Comparison of ENCODE assay signal across 9 mouse cellular contexts in genomic region chr2:180893537-180894028, GRCm38 (mm10). TPM values are rescaled to one million over a fixed set of nuclear protein-coding genes. Genes with fewer than 3 reads are reported as not detected.
DNase-seq lines count a peak whose midpoint lies in the region; ATAC-seq and TF ChIP-seq lines count a peak whose summit lies in the region.
"Had no signal": no experiment of that assay in that cellular context is flagged by ENCODE, and none has a peak within 500 bp of the region (broad histone marks: within the 10 kb centered on the region; RNA-seq: fewer than 3 reads in every experiment).

No protein-coding gene starts in this region.

- peak overlapping the region; percentile 68 for H3K4me2 ChIP-seq in hindbrain, embryonic 12.5 days (replicated peaks)
- H3K4me2 ChIP-seq in limb, embryonic 15.5 days = peak overlapping the region; percentile 85

- H3K27ac ChIP-seq in hindbrain, embryonic 12.5 days = peak overlapping the region; percentile 94
- H3K27ac ChIP-seq in limb, embryonic 15.5 days = no peak overlapping the region
- no peak overlapping the region for H3K27ac ChIP-seq in small intestine, adult 2 months (ENCODE audit: insufficient read depth, low read depth, low read length)

- no peaks in the 10 kb centered on the region for H3K36me3 ChIP-seq in megakaryocyte, embryonic 14.5 days (replicated peaks; ENCODE audit: low read length)
- peaks cover 5% of the 10 kb centered on the region; the same call in 1 of the 2 replicates for H3K36me3 ChIP-seq in hindbrain, embryonic 12.5 days
- no peaks in the 10 kb centered on the region for H3K36me3 ChIP-seq in limb, embryonic 15.5 days
- H3K36me3 ChIP-seq in small intestine, adult 2 months (ENCODE audit: control insufficient read depth, insufficient read depth, low read length) = no peaks in the 10 kb centered on the region

- ATAC-seq in megakaryocyte, adult 5-6 weeks (ENCODE audit: poor library complexity, severe bottlenecking) = no peak
- ATAC-seq in hindbrain, embryonic 12.5 days (ENCODE audit: low FRiP score) = peak; percentile 9
- ATAC-seq in limb, embryonic 15.5 days (ENCODE audit: insufficient number of reproducible peaks, low FRiP score, low TSS enrichment, low read depth) = no peak
- ATAC-seq in erythroid progenitor cell, adult 5-6 weeks (replicated peaks; ENCODE audit: low FRiP score, poor library complexity, severe bottlenecking) = no peak

- no peak for TF ChIP-seq CTCF in small intestine, adult 2 months (IDR thresholded peaks at IDR 0.05; ENCODE audit: extremely low read depth, insufficient read length, insufficient replicate concordance, low read depth, low read length)

- 0% methylated on average over 41 of the region's 50 CpGs for WGBS in hindbrain, embryonic 12.5 days
- under 1% methylated on average over 42 of the region's 50 CpGs for WGBS in limb, embryonic 15.5 days
- 1% methylated on average over 50 of the region's 50 CpGs for WGBS in small intestine, adult 2 months

- peak overlapping the region; percentile 100 for H3K9ac ChIP-seq in hindbrain, embryonic 12.5 days
- H3K9ac ChIP-seq in limb, embryonic 15.5 days = no peak overlapping the region

- peak overlapping the region; percentile 86 for H3K4me3 ChIP-seq in megakaryocyte, embryonic 14.5 days (replicated peaks)
- H3K4me3 ChIP-seq in hindbrain, embryonic 12.5 days = peak overlapping the region; percentile 81
- peak overlapping the region; percentile 42 for H3K4me3 ChIP-seq in limb, embryonic 15.5 days
- peak overlapping the region; percentile 47 for H3K4me3 ChIP-seq in small intestine, adult 2 months (ENCODE audit: low read depth, low read length)

- peak; percentile 22 for DNase-seq in adrenal gland, adult 2 months
- DNase-seq in adrenal gland, adult 18-20 months (ENCODE audit: low spot score in 2 of 2) = no peak

- no peaks in the 10 kb centered on the region for H3K9me3 ChIP-seq in megakaryocyte, embryonic 14.5 days
- H3K9me3 ChIP-seq in hindbrain, embryonic 12.5 days (replicated peaks) = no peaks in the 10 kb centered on the region
- no peaks in the 10 kb centered on the region for H3K9me3 ChIP-seq in limb, embryonic 15.5 days

- H3K4me1 ChIP-seq in megakaryocyte, embryonic 14.5 days = peaks cover 24% of the 10 kb centered on the region
- peaks cover 68% of the 10 kb centered on the region for H3K4me1 ChIP-seq in hindbrain, embryonic 12.5 days
- H3K4me1 ChIP-seq in limb, embryonic 15.5 days = peaks cover 26% of the 10 kb centered on the region
- H3K4me1 ChIP-seq in small intestine, adult 2 months (ENCODE audit: control insufficient read depth, insufficient read depth, insufficient read length, low read length) = peaks cover 3% of the 10 kb centered on the region

- TF ChIP-seq POLR2A in small intestine, adult 2 months (IDR thresholded peaks at IDR 0.05; ENCODE audit: low read depth, low read length) = no peak

- H3K27me3 ChIP-seq in megakaryocyte, embryonic 14.5 days (replicated peaks) = peaks cover 99% of the 10 kb centered on the region
- peaks cover 45% of the 10 kb centered on the region for H3K27me3 ChIP-seq in hindbrain, embryonic 12.5 days
- H3K27me3 ChIP-seq in limb, embryonic 15.5 days = peaks cover 90% of the 10 kb centered on the region
- peaks cover 52% of the 10 kb centered on the region for H3K27me3 ChIP-seq in small intestine, adult 2 months (ENCODE audit: control insufficient read depth, insufficient read depth, low read length)

RNA-seq across cellular contexts. Expression of gene Ythdf1, which starts 27.2 kb away (rescaled TPM):
- 10 to 100 TPM; 41.8 to 57.9 TPM for total RNA-seq in adrenal gland, adult 2 months (2021)
- 18.1 and 29.5 TPM in 2 replicates for polyA plus RNA-seq in adrenal gland, adult 2 months (2012; rRNA removed)
- total RNA-seq in adrenal gland, adult 18-20 months (2021) = 10 to 100 TPM; 48.5 to 51.9 TPM
- polyA plus RNA-seq in megakaryocyte, embryonic 14.5 days (2012; ENCODE audit: insufficient read depth, low replicate concordance) = 15.0 and 21.3 TPM in 2 replicates
- 54.2 and 55.4 TPM in 2 replicates for total RNA-seq in megakaryocyte, adult 5-6 weeks (2015)
- 24.1 and 26.0 TPM in 2 replicates for total RNA-seq in megakaryocyte, adult 5-6 weeks (2017)
- polyA plus RNA-seq in hindbrain, embryonic 12.5 days (2016; fragmentation: Nextera tagmentation; extraction: Ambion mirVana) = 61.0 and 65.0 TPM in 2 replicates
- 45.0 and 53.4 TPM in 2 replicates for polyA plus RNA-seq in limb, embryonic 15.5 days (2015; fragmentation: Nextera tagmentation; extraction: Ambion mirVana)
- 7.0 and 12.0 TPM in 2 replicates for polyA plus RNA-seq in small intestine, adult 2 months (2012; rRNA removed)
- 28.1 and 35.0 TPM in 2 replicates for total RNA-seq in erythroid progenitor cell, adult 5-6 weeks (2015; ENCODE audit: low replicate concordance)
- total RNA-seq in erythroid progenitor cell, adult 5-6 weeks (2017; ENCODE audit: low replicate concordance) = 12.1 and 37.7 TPM in 2 replicates

RNA-seq across cellular contexts. Expression of gene Birc7, which starts 35.2 kb away (rescaled TPM):
- total RNA-seq in adrenal gland, adult 2 months (2021) = not detected
- polyA plus RNA-seq in adrenal gland, adult 2 months (2012; rRNA removed) = not detected in 2 replicates
- total RNA-seq in adrenal gland, adult 18-20 months (2021) = not detected
- polyA plus RNA-seq in megakaryocyte, embryonic 14.5 days (2012; ENCODE audit: insufficient read depth, low replicate concordance) = not detected in 2 replicates
- not detected in 2 replicates for total RNA-seq in megakaryocyte, adult 5-6 weeks (2015)
- not detected in 2 replicates for total RNA-seq in megakaryocyte, adult 5-6 weeks (2017)
- 0.41 TPM in 1 of 2 replicates, not detected in the other for polyA plus RNA-seq in hindbrain, embryonic 12.5 days (2016; fragmentation: Nextera tagmentation; extraction: Ambion mirVana)
- polyA plus RNA-seq in limb, embryonic 15.5 days (2015; fragmentation: Nextera tagmentation; extraction: Ambion mirVana) = not detected in 2 replicates
- polyA plus RNA-seq in small intestine, adult 2 months (2012; rRNA removed) = not detected in 2 replicates
- not detected in 2 replicates for total RNA-seq in erythroid progenitor cell, adult 5-6 weeks (2015; ENCODE audit: low replicate concordance)
- not detected in 2 replicates for total RNA-seq in erythroid progenitor cell, adult 5-6 weeks (2017; ENCODE audit: low replicate concordance)
- total RNA-seq: neutrophil, adult 5-6 weeks had no signal
